Mouse (Mus musculus): ENCODE measurements at regions not wholly inside any gene's neighbourhood (a gene's known extent, or its start where the extent isn't known, plus 50 kb on each side); places are given as distances from the start of the nearest gene placed in this dataset.

GRCm38 (mm10) chr14:76188105-76188645 lies 77.5 kb downstream of the Nufip1 start:
- no peak for DNase-seq

- DNase-seq = peak; percentile 41
These were observed 84.6 kb downstream of the Nufip1 start for GRCm38 (mm10) chr14:76195324-76195723.

DNA sequence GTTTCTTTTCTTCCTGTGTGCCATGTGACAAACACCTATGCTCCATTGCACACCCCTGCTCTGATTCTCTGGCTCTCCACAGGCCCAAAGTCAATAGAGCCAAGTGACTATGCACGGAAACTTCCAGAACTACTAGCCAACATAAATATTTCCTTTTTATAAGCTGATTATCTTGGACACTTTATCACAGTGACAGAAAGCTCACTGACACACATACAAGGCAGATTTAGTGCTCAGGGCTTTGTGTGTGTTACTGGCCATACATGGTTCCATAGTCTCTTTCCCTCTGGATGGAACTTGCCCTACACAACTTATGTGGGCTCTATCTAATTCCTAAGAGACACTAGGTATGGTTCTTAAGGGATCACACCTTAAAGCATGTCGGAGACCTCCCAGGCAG lies 86.7 kb downstream of the Nufip1 start:
- no peak for DNase-seq

GRCm38 (mm10) chr14:76198406-76198805 lies 87.7 kb downstream of the Nufip1 start:
- DNase-seq = no peak

DNA sequence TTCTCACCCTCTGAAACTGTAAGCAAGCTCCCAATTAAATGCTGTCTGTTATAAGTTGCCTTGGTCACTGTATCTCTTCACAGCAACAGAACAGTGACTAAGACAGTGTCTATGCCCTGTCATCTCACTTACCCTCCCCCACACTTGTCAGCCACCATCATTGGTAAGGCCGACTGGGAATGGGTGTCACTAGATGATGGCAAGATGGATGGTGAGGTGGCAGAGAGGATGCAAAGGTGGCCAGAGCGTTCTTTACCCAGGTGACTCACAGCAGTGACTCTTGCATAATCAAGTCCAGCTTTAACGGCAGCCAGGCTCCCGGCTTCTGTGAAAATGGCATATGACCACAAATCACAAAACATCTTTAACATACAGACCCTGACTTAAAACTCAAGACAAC lies 91.9 kb downstream of the Nufip1 start:
- DNase-seq = no peak

GRCm38 (mm10) chr14:76203135-76203534 lies 92.4 kb downstream of the Nufip1 start:
- no peak for DNase-seq

GRCm38 (mm10) chr14:76216446-76217177 lies 105.9 kb downstream of the Nufip1 start:
- no peak for DNase-seq

DNA sequence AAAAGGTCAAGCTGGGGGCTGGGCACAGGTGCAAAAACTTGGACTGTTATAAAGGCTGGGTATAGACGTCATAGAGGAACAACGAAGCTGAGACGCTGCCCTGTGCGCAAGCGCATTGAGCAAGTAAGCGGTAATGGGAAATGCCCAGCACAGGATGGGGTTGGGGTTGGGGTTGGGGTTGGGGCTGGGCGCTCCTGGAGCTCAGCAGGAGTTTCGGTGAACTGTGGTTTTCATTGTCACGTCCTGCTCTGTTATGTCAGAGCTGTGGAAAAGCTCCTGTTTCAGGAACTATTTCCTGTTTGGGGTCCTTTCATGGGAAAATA lies 106.4 kb downstream of the Nufip1 start:
- peak; percentile 44 for DNase-seq

DNA sequence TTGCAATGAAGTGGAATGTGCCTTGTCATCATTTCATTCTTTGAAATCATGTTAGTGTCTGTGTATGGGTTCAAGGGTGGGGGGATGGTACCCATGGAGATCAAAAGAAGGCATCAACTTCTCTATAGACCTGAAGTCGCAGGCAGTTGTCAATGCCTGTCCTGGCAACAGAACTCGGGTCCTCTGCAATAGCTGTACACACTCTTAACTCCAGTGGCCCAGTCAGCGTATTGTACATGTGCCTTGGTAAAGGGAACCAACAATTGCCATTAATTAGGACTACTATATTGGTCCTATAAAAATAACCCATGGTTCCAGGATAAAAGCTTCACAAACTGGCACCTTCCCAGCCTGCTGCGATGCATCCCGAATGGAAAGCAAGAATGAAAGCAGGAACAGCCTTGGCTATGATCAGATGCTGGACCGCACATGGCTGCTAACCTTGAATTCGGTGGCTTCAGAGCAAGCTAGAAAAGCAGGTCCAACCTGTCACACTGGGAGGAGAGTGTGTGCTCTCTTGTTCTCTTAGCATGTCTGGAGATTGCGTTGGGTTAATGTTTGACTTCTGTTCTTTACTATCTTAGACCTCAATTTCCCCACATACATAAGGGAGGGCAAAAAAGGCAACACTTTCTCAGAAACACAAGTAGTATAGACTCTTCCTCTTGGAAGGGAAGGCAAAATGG lies 107.0 kb downstream of the Nufip1 start:
- DNase-seq = peak; percentile 11

DNA sequence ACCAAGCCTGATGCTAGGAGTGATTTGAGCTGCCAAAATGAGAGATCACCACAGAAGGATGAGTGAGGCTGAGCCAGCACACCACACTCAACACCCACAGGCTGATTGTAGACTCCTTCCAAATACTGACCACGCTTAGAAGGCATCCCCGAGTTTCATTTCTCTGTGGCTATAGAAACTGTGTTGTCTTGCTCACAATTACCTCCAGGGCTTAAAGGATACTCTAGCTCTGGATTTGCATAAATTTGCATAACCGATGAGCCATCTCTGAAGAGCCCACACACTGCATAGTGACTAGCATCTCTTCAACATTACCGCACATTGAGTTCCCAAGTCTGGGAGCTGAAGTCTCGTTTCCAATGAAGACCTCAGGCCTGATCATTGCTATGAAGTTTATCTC lies 110.3 kb downstream of the Nufip1 start:
- DNase-seq = no peak

- DNase-seq = no peak
These were observed 111.1 kb downstream of the Nufip1 start for GRCm38 (mm10) chr14:76221617-76222319.

DNA sequence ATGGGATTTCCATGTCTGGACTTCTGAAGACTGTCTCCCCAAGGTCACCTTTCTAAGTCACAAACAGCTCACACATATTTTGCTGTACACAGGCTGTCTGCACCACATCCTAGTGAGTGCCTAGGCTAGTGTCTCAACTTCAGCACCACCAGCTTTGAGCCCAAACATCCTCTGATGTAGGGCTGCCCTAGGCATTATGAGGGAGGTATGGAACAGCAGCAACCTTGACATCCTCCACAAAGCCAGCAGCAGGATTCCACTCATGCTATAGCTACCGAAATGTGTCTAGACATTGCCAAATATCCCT lies 111.6 kb downstream of the Nufip1 start:
- DNase-seq = no peak

DNA sequence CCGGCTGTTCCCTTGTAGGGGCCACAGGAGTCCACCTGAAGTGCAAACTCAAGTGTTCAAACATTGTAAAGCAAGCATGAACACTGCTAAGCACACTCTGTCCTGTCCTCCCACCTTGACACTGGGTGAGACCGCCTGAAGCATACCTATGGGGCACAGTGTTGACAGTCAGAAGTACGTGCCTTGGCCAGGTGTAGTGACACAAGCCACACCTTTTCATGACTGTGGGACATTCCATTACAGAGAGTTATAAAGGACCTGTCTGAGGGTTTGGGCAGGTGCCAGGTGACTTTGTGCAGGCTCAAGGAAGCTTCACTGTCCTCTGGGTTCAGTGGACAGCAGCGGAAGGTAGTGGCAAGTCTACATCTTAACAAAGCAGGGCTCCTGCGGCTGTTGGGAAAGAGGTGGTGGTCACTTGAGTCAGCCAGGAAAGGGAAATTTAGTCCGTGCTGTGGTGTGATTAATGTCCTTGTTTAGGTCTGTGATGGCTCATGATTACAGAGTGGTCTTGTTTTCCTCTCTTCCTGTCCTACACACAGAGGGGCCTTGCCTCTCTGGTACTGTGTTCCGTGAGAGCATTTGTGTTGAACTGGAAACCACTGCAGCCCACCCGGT lies 112.5 kb downstream of the Nufip1 start:
- peak; percentile 35 for DNase-seq

GRCm38 (mm10) chr14:76223903-76224302 lies 113.2 kb downstream of the Nufip1 start:
- no peak for DNase-seq

GRCm38 (mm10) chr14:76225532-76225931 lies 114.8 kb downstream of the Nufip1 start:
- DNase-seq = no peak

GRCm38 (mm10) chr14:76226621-76227297 lies 116.1 kb downstream of the Nufip1 start:
- no peak for DNase-seq

GRCm38 (mm10) chr14:76228968-76229555 lies 118.4 kb downstream of the Nufip1 start:
- DNase-seq = no peak

- no peak for DNase-seq
These were observed 129.3 kb downstream of the Nufip1 start for GRCm38 (mm10) chr14:76239856-76240493.

DNA sequence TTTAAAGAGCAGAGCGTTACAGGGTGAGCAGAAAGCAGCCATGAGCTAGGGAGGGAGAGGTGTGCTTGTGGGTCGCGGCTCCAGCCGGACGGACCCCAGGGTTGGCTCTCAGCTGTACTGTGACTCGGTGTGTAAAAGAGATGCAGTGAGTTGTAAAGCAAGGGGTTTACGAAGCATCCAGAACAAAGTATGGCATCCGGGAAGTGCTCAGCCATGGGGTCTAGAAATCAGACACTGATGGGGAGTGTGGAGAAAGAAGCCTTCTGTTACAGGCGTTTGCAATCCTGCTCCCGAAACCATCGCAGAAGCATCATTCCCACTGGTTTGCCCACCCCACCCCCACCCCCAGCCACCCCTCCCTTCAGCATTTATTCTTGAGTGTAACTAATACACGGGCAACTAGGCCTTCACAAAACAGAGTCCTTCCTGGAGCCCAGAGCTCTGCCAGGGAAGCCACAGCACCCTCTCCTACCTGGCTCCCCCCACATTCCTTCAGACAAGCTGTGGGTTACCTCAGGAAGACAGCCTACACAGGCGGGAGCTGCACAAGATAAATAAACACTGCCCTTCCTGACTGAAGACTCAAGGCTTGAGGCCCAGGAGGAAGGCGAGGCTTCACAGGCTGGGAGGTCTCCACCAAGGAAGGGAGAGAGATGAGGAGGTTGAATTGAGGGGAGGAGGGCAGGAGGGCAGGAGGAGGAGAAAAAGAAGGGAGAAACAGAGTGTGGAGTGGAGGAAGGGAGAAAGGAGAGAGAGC lies 133.1 kb downstream of the Nufip1 start:
- DNase-seq = no peak

GRCm38 (mm10) chr14:76244338-76245062 lies 133.8 kb downstream of the Nufip1 start:
- no peak for DNase-seq

- no peak for DNase-seq
These were observed 134.3 kb downstream of the Nufip1 start for GRCm38 (mm10) chr14:76245063-76245396.
